Mouse (Mus musculus) intestine, postnatal 0 days (tissue): ENCODE measurements around the gene Hmox2. TPM values are rescaled to one million over a fixed set of nuclear protein-coding genes. Genes with fewer than 3 reads are reported as not detected.

Source experiments
- ATAC-seq: fragments of 200-750 bp; cut with Nextera tagmentation; 2 replicates; pipeline ENCODE4 v1.8.0; 2017; ENCODE audit warnings: mild to moderate bottlenecking, moderate TSS enrichment, moderate library complexity
- H3K27ac ChIP-seq: fragments of 300-500 bp; sonication (generic); 2 replicates; pipeline ENCODE4 v1.5.1; 2014; ENCODE audit warnings: mild to moderate bottlenecking, low read depth, low read length, moderate library complexity
- H3K27me3 ChIP-seq: fragments of 300-500 bp; sonication (generic); replicated peaks from 2 replicates; pipeline ENCODE4 v1.6.1; 2014; ENCODE audit warnings: low read length, mixed read lengths; ENCODE audit not compliant: control insufficient read depth, insufficient read depth
- H3K36me3 ChIP-seq: fragments of 300-500 bp; sonication (generic); 2 replicates; pipeline ENCODE4 v1.6.1; 2014; ENCODE audit warnings: mild to moderate bottlenecking, moderate library complexity; ENCODE audit not compliant: control insufficient read depth, insufficient read depth
- H3K4me1 ChIP-seq: fragments of 300-500 bp; sonication (generic); replicated peaks from 2 replicates; pipeline ENCODE4 v1.6.1; 2014; ENCODE audit warnings: antibody characterized with exemption, low read length, mixed read lengths; ENCODE audit not compliant: control insufficient read depth, insufficient read depth
- H3K4me2 ChIP-seq: fragments of 300-500 bp; sonication (generic); replicated peaks from 2 replicates; pipeline ENCODE4 v1.6.1; 2014; ENCODE audit warnings: low read depth, mild to moderate bottlenecking, moderate library complexity
- H3K4me3 ChIP-seq: fragments of 300-500 bp; sonication (generic); 2 replicates; pipeline ENCODE4 v1.5.1; 2014; ENCODE audit warnings: low read depth, low read length
- H3K9ac ChIP-seq: fragments of 300-500 bp; sonication (generic); 2 replicates; pipeline ENCODE4 v1.6.1; 2014; ENCODE audit warnings: mild to moderate bottlenecking, low read depth, low read length
- H3K9me3 ChIP-seq: fragments of 300-500 bp; sonication (generic); 2 replicates; pipeline ENCODE4 v1.6.1; 2016; ENCODE audit warnings: mixed run types; ENCODE audit not compliant: control insufficient read depth
- CTCF ChIP-seq: sonication (generic); IDR thresholded peaks from 2 replicates; pipeline ENCODE4 v1.5.1; 2016; ENCODE audit warnings: low read depth, mild to moderate bottlenecking, control low read depth, antibody characterized with exemption, moderate library complexity
- WGBS: fragments of 180-500 bp; shearing (Covaris S2); extraction: QIAGEN DNeasy Blood & Tissue Kit; methylation state at CpG from one replicate; pipeline ENCODE4 v1.1.7; 2014; 5-methylcytosine and 5-hydroxymethylcytosine counted together
- polyA plus RNA-seq: library from polyadenylated mRNA; unstranded; fragments of >200 nt; fragmentation: Nextera tagmentation; extraction: Ambion mirVana; gene quantifications from 2 replicates; pipeline ENCODE4 v1.2.1, GENCODE M21; 2015

The Hmox2 gene
- polyA plus RNA-seq, 1 experiment from 2014 or later, result 64.3 TPM

GRCm38 (mm10) chr16:4773289-4773970 is 47.3 kb downstream of the Hmox2 start:
- H3K27ac ChIP-seq, result peak overlapping the region; percentile 22; the same call in 1 of the 2 replicates
- no peak for TF ChIP-seq CTCF
- ATAC-seq, result no peak
- H3K4me3 ChIP-seq, result no peak overlapping the region
- no peak overlapping the region for H3K9ac ChIP-seq
- H3K27me3 ChIP-seq, result no peaks in the 10 kb centered on the region
- 8% methylated on average over 1 of the region's 1 CpGs for WGBS
- peaks cover 27% of the 10 kb centered on the region for H3K36me3 ChIP-seq
- H3K4me1 ChIP-seq, result peaks cover 29% of the 10 kb centered on the region; the same call in 1 of the 2 replicates
- H3K4me2 ChIP-seq, result no peak overlapping the region
- H3K9me3 ChIP-seq, result no peaks in the 10 kb centered on the region

GRCm38 (mm10) chr16:4777171-4777904 is 51.2 kb downstream of the Hmox2 start:
- H3K36me3 ChIP-seq, result peaks cover 7% of the 10 kb centered on the region; the same call in 1 of the 2 replicates
- H3K9me3 ChIP-seq, result no peaks in the 10 kb centered on the region
- H3K27me3 ChIP-seq, result no peaks in the 10 kb centered on the region
- ATAC-seq, result peak; percentile 32; the same call in 1 of the 2 replicates
- TF ChIP-seq CTCF, result no peak
- no peak overlapping the region for H3K4me3 ChIP-seq
- H3K27ac ChIP-seq, result peak overlapping the region; percentile 65
- no peak overlapping the region for H3K4me2 ChIP-seq
- peaks cover 33% of the 10 kb centered on the region for H3K4me1 ChIP-seq
- WGBS, result 83% methylated on average over 3 of the region's 3 CpGs
- H3K9ac ChIP-seq, result no peak overlapping the region

- H3K4me2 ChIP-seq, result 0 out of 2 replicates have a peak overlapping the region, but pooled peaks have one; percentile 17
- H3K27me3 ChIP-seq, result no peaks in the 10 kb centered on the region
- H3K9me3 ChIP-seq, result no peaks in the 10 kb centered on the region
- 41% methylated on average over 4 of the region's 4 CpGs for WGBS
- peak; percentile 95 for ATAC-seq
- peak overlapping the region; percentile 65 for H3K27ac ChIP-seq
- TF ChIP-seq CTCF, result no peak
- peaks cover 9% of the 10 kb centered on the region; the same call in 1 of the 2 replicates for H3K36me3 ChIP-seq
- H3K9ac ChIP-seq, result no peak overlapping the region
- H3K4me3 ChIP-seq, result no peak overlapping the region
- H3K4me1 ChIP-seq, result peaks cover 30% of the 10 kb centered on the region
Observed at GRCm38 (mm10) chr16:4777905-4778609, 51.9 kb downstream of the Hmox2 start.

GRCm38 (mm10) chr16:4778940-4779339 is 52.8 kb downstream of the Hmox2 start:
- no peak for ATAC-seq
- Histone ChIP-seq H3K27ac (peak overlapping the region; percentile 65; the same call in 1 of the 2 replicates), H3K4me1 (peaks cover 25% of the 10 kb centered on the region), H3K4me2 (no peak overlapping the region), H3K36me3 (peaks cover 14% of the 10 kb centered on the region; the same call in 1 of the 2 replicates), H3K9ac (no peak overlapping the region), H3K27me3 (no peaks in the 10 kb centered on the region), H3K4me3 (no peak overlapping the region), H3K9me3 (no peaks in the 10 kb centered on the region)
- WGBS, result 88% methylated on average over 4 of the region's 4 CpGs
- TF ChIP-seq CTCF, result no peak

GRCm38 (mm10) chr16:4781524-4782196 is 55.5 kb downstream of the Hmox2 start:
- TF ChIP-seq CTCF, result no peak
- H3K36me3 ChIP-seq, result peaks cover 11% of the 10 kb centered on the region; the same call in 1 of the 2 replicates
- peaks cover 26% of the 10 kb centered on the region for H3K4me1 ChIP-seq
- WGBS, result 67% methylated on average over 5 of the region's 5 CpGs
- H3K9ac ChIP-seq, result no peak overlapping the region
- no peak overlapping the region; the same call in 1 of the 2 replicates for H3K27ac ChIP-seq
- H3K9me3 ChIP-seq, result no peaks in the 10 kb centered on the region
- H3K4me3 ChIP-seq, result no peak overlapping the region
- ATAC-seq, result no peak
- H3K27me3 ChIP-seq, result no peaks in the 10 kb centered on the region
- no peak overlapping the region for H3K4me2 ChIP-seq
